Mouse (Mus musculus) cerebellum, postnatal 4 days (tissue): ENCODE measurements at regions not wholly inside any gene's neighbourhood (a gene's known extent, or its start where the extent isn't known, plus 50 kb on each side); places are given as distances from the start of the nearest gene placed in this dataset.

Experiments used
- DNase-seq, 2 experiments: peaks; one replicate each; pipeline ENCODE4 v3.0.0; 2022; ENCODE audit warnings: low spot score in 2 of 2, mixed read lengths in 1 of 2

- no peak for DNase-seq
These were observed 124.8 kb upstream of the Klf14 start for GRCm38 (mm10) chr6:31083701-31084100.

- DNase-seq, result no peak
These were observed 126.3 kb upstream of the Klf14 start for GRCm38 (mm10) chr6:31085063-31085759.

- DNase-seq, result no peak
These were observed 126.9 kb upstream of the Klf14 start for GRCm38 (mm10) chr6:31085760-31086108.

GRCm38 (mm10) chr6:31086283-31086682 lies 127.4 kb upstream of the Klf14 start:
- DNase-seq, result no peak

- no peak for DNase-seq
These were observed 128.0 kb upstream of the Klf14 start for GRCm38 (mm10) chr6:31086798-31087360.

GRCm38 (mm10) chr6:31087511-31087910 lies 128.6 kb upstream of the Klf14 start:
- no peak for DNase-seq

GRCm38 (mm10) chr6:31088147-31088972 lies 129.5 kb upstream of the Klf14 start:
- DNase-seq, result no peak

- DNase-seq, result no peak
These were observed 130.1 kb upstream of the Klf14 start for GRCm38 (mm10) chr6:31088973-31089368.

- DNase-seq, result no peak
These were observed 131.4 kb upstream of the Klf14 start for GRCm38 (mm10) chr6:31090288-31090687.

- no peak for DNase-seq
These were observed 131.9 kb upstream of the Klf14 start for GRCm38 (mm10) chr6:31090791-31091190.

- no peak for DNase-seq
These were observed 133.4 kb upstream of the Klf14 start for GRCm38 (mm10) chr6:31092324-31092723.

GRCm38 (mm10) chr6:31092760-31093159 lies 133.9 kb upstream of the Klf14 start:
- no peak for DNase-seq

GRCm38 (mm10) chr6:31095943-31096714 lies 137.3 kb upstream of the Klf14 start:
- DNase-seq, result no peak

GRCm38 (mm10) chr6:31096787-31097186 lies 137.9 kb upstream of the Klf14 start:
- DNase-seq, result no peak

GRCm38 (mm10) chr6:31097254-31097653 lies 138.4 kb upstream of the Klf14 start:
- no peak for DNase-seq

GRCm38 (mm10) chr6:31098106-31098505 lies 139.2 kb upstream of the Klf14 start:
- DNase-seq, result no peak

- DNase-seq, result no peak
These were observed 141.3 kb upstream of the Klf14 start for GRCm38 (mm10) chr6:31100084-31100579.

- DNase-seq, result no peak
These were observed 141.9 kb upstream of the Klf14 start for GRCm38 (mm10) chr6:31100749-31101148.

GRCm38 (mm10) chr6:31106144-31106836 lies 147.4 kb upstream of the Klf14 start:
- no peak for DNase-seq

GRCm38 (mm10) chr6:31106856-31107359 lies 148.0 kb upstream of the Klf14 start:
- DNase-seq, result no peak

- no peak for DNase-seq
These were observed 148.5 kb upstream of the Klf14 start for GRCm38 (mm10) chr6:31107360-31107759.
